Mouse (Mus musculus): ENCODE data around the gene Stx19.

Stx19 gene

DNA sequence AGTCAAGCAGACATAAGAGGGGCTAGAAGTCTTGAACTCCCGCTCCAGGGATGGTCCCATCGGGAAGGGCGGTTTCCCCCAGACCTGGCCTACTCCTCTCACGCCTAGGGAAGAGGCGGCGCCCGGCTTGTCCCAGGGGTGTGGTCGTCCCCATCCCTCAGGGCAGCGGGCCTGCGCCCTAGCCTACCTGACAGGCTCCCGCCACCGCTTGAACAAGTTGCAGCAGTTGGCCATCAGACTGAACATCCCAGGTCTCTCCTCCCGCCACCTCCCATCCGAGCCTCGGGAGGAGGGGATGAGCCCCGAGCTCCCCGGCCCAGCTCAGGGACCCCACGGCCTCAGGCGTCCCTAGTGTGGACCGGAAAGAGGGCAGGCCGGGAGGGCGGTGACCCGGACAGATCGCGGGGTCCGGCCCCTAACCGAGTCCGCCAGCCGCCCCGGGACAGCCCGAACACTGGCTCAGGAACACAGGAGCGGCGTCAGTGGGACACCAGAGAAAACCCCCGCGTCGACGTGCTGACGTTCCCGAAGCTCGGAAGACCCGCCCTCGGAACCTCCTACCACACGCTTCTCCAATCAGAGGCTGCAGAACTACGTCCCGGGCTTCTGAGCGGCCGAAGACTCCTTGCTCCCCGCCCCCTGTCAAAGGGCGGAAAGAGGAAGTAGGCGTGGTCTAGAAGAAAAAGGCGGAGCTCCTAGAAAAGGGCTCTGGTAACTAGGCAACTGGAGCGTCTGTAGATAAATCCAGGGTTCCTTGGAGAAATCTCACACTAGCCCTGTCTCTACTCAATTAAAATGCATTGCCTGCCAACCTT lies 32.2 kb downstream of the Stx19 start, which contains the start of gene Arl13b:
Arl13b (minus strand) TSS at position 543 of the 815 bp plus-strand sequence.
- DNase-seq (ENCODE audit: low spot score in 2 of 2) = peak; percentile 91 to 96

GRCm38 (mm10) chr16:62852464-62853252 lies 38.2 kb downstream of the Stx19 start:
- DNase-seq (ENCODE audit: low spot score in 2 of 2) = no peak

DNA sequence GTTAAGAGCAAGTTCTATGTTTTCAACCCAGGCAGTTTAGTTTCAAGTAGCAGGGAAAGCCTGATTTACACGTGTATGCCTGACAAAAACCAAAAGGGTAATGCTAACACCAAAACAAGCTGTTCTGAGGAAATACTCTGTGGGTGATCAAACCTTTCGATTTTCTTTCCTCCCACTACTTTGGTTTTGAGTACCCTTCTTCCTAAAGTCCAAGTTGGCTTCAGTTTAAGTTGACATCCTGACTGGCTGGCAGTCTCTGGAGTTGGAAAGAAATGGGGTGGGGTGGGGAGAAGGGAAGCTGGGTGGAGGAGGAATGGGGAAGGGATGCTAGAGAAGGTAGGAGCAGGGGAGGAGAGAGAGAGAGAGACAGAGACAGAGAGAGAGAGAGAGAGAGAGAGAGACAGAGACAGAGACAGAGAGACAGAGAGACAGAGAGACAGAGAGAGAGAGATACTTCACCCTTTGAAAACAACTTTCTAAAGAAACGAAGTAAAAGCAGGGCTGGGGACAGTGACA lies 39.2 kb downstream of the Stx19 start:
- no peak for DNase-seq (ENCODE audit: low spot score in 2 of 2)

- DNase-seq (ENCODE audit: low spot score in 2 of 2) = peak; percentile 9 to 11
These were observed 40.0 kb downstream of the Stx19 start, which contains the start of gene Pros1 for GRCm38 (mm10) chr16:62854191-62855068. Gene Pros1 (plus strand): TSS chr16:62854307.

DNA sequence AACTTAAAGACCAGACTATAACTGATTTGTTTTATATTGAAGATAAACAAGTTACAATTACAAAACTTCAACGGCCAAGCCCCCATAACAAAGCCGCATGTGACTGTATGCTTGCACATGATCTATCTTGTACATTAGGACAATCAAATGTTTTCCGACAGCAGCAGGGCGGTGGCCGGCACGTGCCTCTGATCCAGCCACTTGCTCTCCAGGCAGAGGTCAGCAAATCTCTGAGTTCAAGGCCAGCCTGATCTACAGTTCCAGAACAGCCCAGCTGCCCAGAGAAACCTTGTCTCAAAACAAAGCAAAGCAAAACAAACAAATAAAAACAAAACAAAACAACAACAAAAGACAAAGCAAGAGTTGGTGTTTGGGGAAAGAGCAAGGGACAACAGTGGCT lies 40.9 kb downstream of the Stx19 start:
- no peak for DNase-seq (ENCODE audit: low spot score in 2 of 2)

- no peak for DNase-seq (ENCODE audit: low spot score in 2 of 2)
These were observed 41.8 kb downstream of the Stx19 start for GRCm38 (mm10) chr16:62856273-62856672.

- no peak for DNase-seq (ENCODE audit: low spot score in 2 of 2)
These were observed 43.0 kb downstream of the Stx19 start for GRCm38 (mm10) chr16:62857498-62857897.

DNA sequence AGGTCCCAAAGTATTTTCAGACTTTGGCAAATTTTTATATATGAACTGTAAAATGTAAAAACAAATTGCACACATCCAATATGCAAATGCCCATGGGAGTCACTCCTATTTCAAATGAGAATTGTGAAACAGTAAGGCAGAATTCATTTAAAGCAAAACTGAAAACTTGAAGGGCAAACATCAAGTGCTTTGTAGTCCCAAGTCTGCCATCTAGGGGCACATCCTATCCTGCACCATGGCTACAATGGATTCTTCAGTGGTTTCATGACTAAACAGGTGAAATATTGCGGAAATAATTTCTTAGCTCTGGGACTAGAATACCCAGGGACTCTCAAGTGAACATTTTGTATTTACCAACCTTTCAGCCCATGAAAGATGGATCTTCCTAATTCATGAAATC lies 43.5 kb downstream of the Stx19 start:
- no peak for DNase-seq (ENCODE audit: low spot score in 2 of 2)

DNA sequence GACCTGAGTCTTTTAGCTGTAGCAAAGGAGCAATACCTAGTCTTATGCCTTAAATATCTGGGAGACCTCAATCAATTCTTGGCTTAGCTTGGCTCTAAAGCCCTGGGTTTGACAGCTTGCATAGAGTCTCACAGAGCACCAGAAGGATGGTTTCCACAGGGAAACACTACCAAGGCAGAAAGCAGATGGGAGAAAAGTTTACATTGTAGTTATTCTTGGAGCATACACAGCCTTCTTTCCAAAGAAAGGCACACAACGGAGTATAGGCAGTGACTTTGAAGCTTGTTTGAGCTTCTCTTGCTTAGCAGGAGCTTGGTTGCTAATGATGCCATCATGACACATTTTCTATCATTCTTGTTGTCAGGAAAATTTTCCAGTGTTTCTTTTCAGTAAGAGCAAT lies 45.7 kb downstream of the Stx19 start:
- DNase-seq (ENCODE audit: low spot score in 2 of 2) = no peak

DNA sequence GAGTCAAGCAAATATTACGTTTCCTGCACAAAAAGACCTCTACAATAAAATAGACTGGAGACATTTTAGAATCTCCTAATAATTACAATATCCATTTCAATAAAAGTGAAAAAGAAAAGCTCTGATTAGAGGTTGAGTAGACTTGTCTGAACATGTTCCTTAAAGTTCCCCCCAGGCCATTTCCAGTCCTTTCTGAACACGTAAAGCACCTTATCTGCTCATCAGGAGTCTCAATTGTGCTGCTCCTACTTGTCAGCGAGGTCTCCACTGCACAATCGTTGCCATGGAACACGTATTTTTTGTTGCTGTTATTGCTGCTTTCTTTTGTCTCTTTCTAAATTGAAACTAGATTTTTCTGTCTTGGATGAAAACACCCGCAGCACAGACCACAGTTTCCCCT lies 47.0 kb downstream of the Stx19 start:
- DNase-seq (ENCODE audit: low spot score in 2 of 2) = no peak

DNA sequence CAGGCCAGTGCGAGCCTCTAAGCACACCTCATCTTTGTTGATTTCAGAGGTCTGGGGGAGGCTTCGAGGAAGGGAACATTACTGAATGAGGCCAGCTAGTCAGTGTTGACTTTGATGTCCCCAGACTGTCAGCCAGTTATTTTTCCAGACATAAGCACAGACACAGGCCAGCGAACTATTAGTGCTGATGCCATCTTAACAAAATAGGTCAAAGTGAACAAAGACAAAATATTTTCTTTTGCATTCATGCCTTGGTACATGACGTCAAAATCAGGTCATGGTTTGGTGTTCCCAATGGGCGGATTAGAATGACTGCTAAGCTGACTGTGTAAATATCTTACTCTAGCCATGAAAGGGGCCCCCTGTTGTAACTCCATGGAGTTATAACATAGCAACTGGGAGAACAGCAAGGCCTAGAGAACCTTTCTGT lies 58.2 kb downstream of the Stx19 start:
- DNase-seq (ENCODE audit: low spot score in 2 of 2) = no peak

GRCm38 (mm10) chr16:62873180-62873579 lies 58.7 kb downstream of the Stx19 start:
- no peak for DNase-seq (ENCODE audit: low spot score in 2 of 2)

All from right cerebral cortex, postnatal 36 days (tissue).